Mouse (Mus musculus): ENCODE measurements around the gene Tgfb2.

GRCm38 (mm10) chr1:186684041-186684440 is 21.7 kb downstream of the Tgfb2 start:
- TF ChIP-seq CTCF (IDR thresholded peaks at IDR 0.05; ENCODE audit: low read depth, low read length) (no peak), GATA1 (IDR thresholded peaks at IDR 0.05; ENCODE audit: borderline replicate concordance, low read length) (no peak), TAL1 (conservative IDR thresholded peaks at IDR 0.05; ENCODE audit: low read depth, low read length) (no peak)
